Mouse (Mus musculus): ENCODE results near the gene Pde10a. TPM values are rescaled to one million over a fixed set of nuclear protein-coding genes. Genes with fewer than 3 reads are reported as not detected.

Pde10a gene
- polyA plus RNA-seq, 1 experiment: 2.0 TPM

DNA sequence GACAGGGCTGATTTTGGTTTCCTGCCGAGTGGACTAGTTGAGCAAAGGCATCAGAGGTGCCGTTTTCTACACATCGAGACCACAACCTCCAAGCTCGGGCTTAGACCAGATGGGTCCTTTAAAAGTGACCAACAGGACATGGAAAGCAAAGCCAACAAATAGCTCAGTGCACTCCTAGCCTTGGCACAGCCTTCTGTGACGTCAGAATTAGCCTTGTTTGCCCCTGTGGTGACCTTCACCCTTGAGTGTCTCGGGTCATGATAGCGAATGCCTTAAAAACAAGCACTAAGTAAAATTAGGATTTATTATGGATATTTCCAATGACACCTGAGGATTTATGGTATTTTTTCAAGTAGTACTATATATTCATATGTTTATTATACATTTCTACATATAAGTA is 267.4 kb downstream of the Pde10a start:
- TF ChIP-seq CTCF (conservative IDR thresholded peaks at IDR 0.05; ENCODE audit: insufficient read depth, insufficient read length, low read depth, low read length) (no peak), POLR2A (IDR thresholded peaks at IDR 0.05; ENCODE audit: low read depth, low read length) (no peak)
- Histone ChIP-seq H3K27ac (ENCODE audit: insufficient read depth, low read depth, low read length) (no peak overlapping the region), H3K4me1 (ENCODE audit: control insufficient read depth, insufficient read depth, low read length) (no peaks in the 10 kb centered on the region), H3K4me3 (ENCODE audit: insufficient read depth, low read depth, low read length) (no peak overlapping the region), H3K36me3 (ENCODE audit: control insufficient read depth, insufficient read depth, low read length) (no peaks in the 10 kb centered on the region), H3K27me3 (replicated peaks; ENCODE audit: control insufficient read depth, insufficient read depth, low read length) (no peaks in the 10 kb centered on the region; the same call in none of the 2 replicates)
- WGBS: 48% methylated on average over 7 of the region's 7 CpGs
- no peak for DNase-seq

DNA sequence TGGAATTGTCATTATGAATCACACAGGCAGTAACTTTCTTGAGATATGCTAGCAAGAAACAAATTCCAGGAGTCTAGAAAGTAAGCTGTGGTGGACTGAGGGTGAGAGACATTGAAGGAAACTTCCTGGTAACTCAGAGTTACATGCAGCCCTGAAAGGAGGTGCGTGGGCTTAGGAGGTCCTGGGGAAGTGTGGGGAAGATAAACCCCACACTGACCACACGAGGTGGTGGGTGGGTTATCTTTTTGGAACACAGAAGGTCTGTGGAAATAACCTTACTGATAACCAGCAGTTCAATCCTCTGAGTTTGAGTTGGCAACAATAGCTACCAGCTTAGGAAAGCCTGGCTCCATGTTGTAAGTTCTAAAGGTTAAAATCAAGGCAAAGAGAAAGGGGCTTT is 272.5 kb downstream of the Pde10a start:
- H3K4me1 ChIP-seq (ENCODE audit: control insufficient read depth, insufficient read depth, low read length): no peaks in the 10 kb centered on the region
- no peak overlapping the region for H3K27ac ChIP-seq (ENCODE audit: insufficient read depth, low read depth, low read length)
- no peak for TF ChIP-seq CTCF (conservative IDR thresholded peaks at IDR 0.05; ENCODE audit: insufficient read depth, insufficient read length, low read depth, low read length)
- TF ChIP-seq POLR2A (IDR thresholded peaks at IDR 0.05; ENCODE audit: low read depth, low read length): no peak
- 44% methylated on average over 2 of the region's 2 CpGs for WGBS
- H3K36me3 ChIP-seq (ENCODE audit: control insufficient read depth, insufficient read depth, low read length): no peaks in the 10 kb centered on the region
- H3K27me3 ChIP-seq (replicated peaks; ENCODE audit: control insufficient read depth, insufficient read depth, low read length): peaks cover 4% of the 10 kb centered on the region
- no peak overlapping the region for H3K4me3 ChIP-seq (ENCODE audit: insufficient read depth, low read depth, low read length)
- no peak for DNase-seq

DNA sequence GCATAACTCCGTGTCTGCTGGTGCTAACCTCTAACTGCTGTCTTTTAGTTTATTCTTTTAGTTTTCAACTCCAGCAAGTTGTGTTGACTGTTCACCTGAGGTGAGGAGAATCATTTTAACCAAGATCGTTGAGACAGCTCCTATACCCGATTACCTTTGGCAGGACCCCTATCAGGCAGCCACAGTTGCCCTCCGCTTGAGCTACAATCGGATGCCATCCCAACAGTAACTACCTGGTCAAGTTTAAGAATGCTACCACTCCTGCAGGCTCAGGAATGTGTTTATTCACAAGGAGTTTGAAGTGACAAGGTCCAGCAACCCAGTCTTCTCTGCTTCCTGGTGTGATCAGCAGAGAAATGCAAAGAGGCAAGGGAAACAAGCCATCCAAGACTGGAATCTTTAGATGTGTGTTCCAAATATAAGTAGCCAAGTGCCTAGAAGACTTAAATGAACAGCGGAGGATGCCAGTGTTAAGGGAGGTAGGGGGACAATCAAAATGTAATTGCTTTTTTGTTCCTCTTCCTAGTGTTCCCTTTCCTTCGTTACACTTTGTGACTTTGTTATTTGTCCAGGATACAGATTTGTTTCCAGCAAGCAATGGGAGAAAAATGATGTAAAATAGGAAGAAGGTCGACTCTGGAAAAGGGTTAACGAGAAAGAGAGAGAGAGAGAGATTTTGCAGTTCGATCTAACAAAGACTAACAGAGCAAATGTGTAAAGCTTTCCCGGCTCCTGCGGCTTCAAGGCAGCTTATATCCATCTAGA is 273.5 kb downstream of the Pde10a start:
- TF ChIP-seq CTCF (conservative IDR thresholded peaks at IDR 0.05; ENCODE audit: insufficient read depth, insufficient read length, low read depth, low read length) (no peak), POLR2A (IDR thresholded peaks at IDR 0.05; ENCODE audit: low read depth, low read length) (no peak)
- H3K27me3 ChIP-seq (replicated peaks; ENCODE audit: control insufficient read depth, insufficient read depth, low read length): peaks cover 4% of the 10 kb centered on the region
- no peak overlapping the region for H3K27ac ChIP-seq (ENCODE audit: insufficient read depth, low read depth, low read length)
- H3K36me3 ChIP-seq (ENCODE audit: control insufficient read depth, insufficient read depth, low read length): no peaks in the 10 kb centered on the region
- DNase-seq: peak; percentile 16
- H3K4me1 ChIP-seq (ENCODE audit: control insufficient read depth, insufficient read depth, low read length): no peaks in the 10 kb centered on the region
- 14% methylated on average over 12 of the region's 12 CpGs for WGBS
- H3K4me3 ChIP-seq (ENCODE audit: insufficient read depth, low read depth, low read length): no peak overlapping the region

DNA sequence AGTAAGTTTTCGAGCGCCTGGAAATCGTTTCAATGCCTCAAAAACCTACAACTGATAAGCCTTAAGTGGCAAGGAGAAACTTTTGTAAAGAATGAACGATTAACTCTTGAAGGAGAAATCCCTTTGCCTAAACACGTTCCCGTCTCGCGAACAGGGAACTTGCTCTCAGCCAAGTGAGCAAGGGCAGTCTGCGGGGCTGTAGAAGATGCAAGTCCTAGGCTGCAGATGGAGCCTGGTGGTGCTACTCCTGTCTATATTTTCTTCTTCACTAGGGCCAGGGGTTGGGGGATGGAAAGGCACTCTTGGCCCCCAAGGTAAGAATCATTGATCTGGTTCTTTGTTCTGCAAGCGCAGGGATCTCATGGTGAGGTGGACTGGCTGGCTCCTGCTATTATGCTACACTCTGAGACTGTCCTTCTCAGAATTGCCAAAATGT is 274.1 kb downstream of the Pde10a start:
- TF ChIP-seq CTCF (conservative IDR thresholded peaks at IDR 0.05; ENCODE audit: insufficient read depth, insufficient read length, low read depth, low read length): no peak
- H3K4me3 ChIP-seq (ENCODE audit: insufficient read depth, low read depth, low read length): no peak overlapping the region
- 23% methylated on average over 10 of the region's 10 CpGs for WGBS
- peak; percentile 19 for DNase-seq
- H3K27me3 ChIP-seq (replicated peaks; ENCODE audit: control insufficient read depth, insufficient read depth, low read length): peaks cover 4% of the 10 kb centered on the region
- no peaks in the 10 kb centered on the region for H3K36me3 ChIP-seq (ENCODE audit: control insufficient read depth, insufficient read depth, low read length)
- H3K27ac ChIP-seq (ENCODE audit: insufficient read depth, low read depth, low read length): no peak overlapping the region
- H3K4me1 ChIP-seq (ENCODE audit: control insufficient read depth, insufficient read depth, low read length): no peaks in the 10 kb centered on the region

DNA sequence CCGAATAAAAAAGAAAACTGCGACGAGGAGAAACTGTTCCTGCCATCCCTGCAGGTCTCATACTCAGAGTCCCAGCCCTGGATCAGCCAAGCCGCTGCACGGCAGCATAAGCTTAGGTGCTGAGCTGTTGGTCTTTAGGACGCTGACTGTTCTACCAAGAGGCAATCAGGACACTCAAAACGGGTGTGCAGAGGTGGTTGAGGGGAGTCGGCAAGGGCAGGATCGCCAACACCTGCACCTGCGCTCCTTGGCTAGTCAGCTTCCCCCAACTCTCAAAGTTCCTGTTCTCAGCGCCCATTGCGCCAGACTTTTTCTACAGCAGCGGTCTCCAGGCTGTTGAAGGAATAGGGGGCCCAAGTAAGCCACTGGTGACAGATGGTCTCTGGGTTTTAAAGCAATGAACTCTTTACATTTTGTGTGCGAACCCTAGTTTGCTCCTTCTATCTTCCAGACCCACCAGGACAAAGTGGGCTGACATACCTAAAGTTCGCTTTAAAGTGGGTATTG is 274.8 kb downstream of the Pde10a start:
- TF ChIP-seq POLR2A (IDR thresholded peaks at IDR 0.05; ENCODE audit: low read depth, low read length): no peak
- TF ChIP-seq CTCF (conservative IDR thresholded peaks at IDR 0.05; ENCODE audit: insufficient read depth, insufficient read length, low read depth, low read length): no peak
- DNase-seq: peak; percentile 7
- 11% methylated on average over 15 of the region's 15 CpGs for WGBS
- Histone ChIP-seq H3K27me3 (replicated peaks; ENCODE audit: control insufficient read depth, insufficient read depth, low read length) (peaks cover 4% of the 10 kb centered on the region), H3K4me1 (ENCODE audit: control insufficient read depth, insufficient read depth, low read length) (no peaks in the 10 kb centered on the region), H3K36me3 (ENCODE audit: control insufficient read depth, insufficient read depth, low read length) (no peaks in the 10 kb centered on the region), H3K27ac (ENCODE audit: insufficient read depth, low read depth, low read length) (no peak overlapping the region), H3K4me3 (ENCODE audit: insufficient read depth, low read depth, low read length) (no peak overlapping the region)

DNA sequence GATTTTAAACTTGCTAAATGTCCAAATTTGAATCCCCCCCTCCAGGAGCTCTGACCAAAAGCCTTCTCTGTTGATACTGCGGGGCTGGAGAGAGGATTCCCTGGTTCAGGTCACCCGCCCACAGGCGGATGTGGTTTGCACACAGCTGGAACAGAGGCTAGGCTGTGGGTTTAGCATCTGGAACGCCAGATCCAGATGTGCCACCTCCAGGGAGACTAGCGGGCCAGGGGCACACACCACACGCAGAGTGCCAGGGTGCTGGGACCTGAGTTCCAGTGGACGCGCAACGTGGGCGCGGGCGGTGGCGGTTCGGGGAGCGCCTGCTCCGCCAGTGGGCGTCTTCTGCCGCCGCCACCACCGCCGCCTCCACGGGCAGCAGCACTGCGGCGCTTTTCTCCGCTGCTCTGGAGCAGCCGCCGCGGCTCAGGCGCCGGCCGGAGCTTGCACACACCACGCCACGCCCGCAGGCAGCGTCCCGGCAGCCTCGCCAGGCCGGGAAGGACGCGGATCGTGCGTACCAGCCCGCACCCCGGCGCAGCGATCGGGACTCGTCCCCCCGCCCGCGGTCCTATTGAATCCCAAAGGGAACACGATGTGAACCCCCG is 275.4 kb downstream of the Pde10a start:
- WGBS: 1% methylated on average over 53 of the region's 53 CpGs
- no peak overlapping the region for H3K27ac ChIP-seq (ENCODE audit: insufficient read depth, low read depth, low read length)
- no peaks in the 10 kb centered on the region for H3K36me3 ChIP-seq (ENCODE audit: control insufficient read depth, insufficient read depth, low read length)
- peak overlapping the region; percentile 57 for H3K4me3 ChIP-seq (ENCODE audit: insufficient read depth, low read depth, low read length)
- H3K27me3 ChIP-seq (replicated peaks; ENCODE audit: control insufficient read depth, insufficient read depth, low read length): peaks cover 4% of the 10 kb centered on the region
- no peak for TF ChIP-seq CTCF (conservative IDR thresholded peaks at IDR 0.05; ENCODE audit: insufficient read depth, insufficient read length, low read depth, low read length)
- no peaks in the 10 kb centered on the region for H3K4me1 ChIP-seq (ENCODE audit: control insufficient read depth, insufficient read depth, low read length)
- DNase-seq: no peak

DNA sequence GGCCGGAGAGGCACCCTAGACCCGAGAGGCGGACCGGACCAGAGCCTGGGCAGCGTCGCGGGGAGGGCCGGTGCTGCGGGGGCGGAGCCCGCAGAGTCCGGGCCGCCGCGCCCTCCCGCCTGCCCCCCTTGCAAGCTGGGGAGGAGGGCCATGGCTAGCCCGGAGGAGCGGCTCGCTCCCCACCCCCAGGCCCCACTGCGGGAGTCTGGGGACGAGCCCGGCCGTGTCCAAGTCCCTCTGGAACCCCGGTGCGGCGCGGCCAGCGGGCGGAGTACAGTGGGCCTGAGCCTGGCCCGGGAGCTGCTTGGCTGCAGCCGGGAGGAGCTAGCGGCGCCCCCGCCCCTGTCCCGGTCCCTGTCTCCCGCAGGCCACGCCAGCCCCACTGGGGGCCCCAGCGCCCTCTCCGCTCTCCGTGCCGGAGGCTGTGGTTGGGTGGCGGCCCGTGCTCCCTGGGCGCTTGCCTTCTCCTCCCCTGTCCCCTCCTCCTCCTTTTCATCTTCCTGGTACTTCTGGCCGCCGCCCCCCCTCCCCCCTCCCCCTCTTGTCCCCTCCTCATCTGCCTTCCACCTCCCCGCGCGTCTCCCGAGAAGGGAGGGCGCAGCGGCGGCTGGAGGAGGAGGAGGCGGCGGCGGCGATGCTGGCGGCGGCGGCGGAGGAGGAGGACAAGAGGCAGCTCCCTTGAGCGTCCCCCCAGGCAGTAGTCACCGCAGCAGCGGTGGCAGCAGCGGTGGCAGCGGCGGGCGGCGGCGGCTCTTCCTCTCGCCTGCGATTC is 276.1 kb downstream of the Pde10a start:
- under 1% methylated on average over 56 of the region's 72 CpGs for WGBS

More for the DNA sequence above, 276.1 kb downstream of the Pde10a start:
- Histone ChIP-seq H3K27ac (ENCODE audit: insufficient read depth, low read depth, low read length) (no peak overlapping the region), H3K4me1 (ENCODE audit: control insufficient read depth, insufficient read depth, low read length) (no peaks in the 10 kb centered on the region), H3K27me3 (replicated peaks; ENCODE audit: control insufficient read depth, insufficient read depth, low read length) (peaks cover 4% of the 10 kb centered on the region), H3K4me3 (ENCODE audit: insufficient read depth, low read depth, low read length) (peak overlapping the region; percentile 57), H3K36me3 (ENCODE audit: control insufficient read depth, insufficient read depth, low read length) (no peaks in the 10 kb centered on the region)
- no peak for TF ChIP-seq CTCF (conservative IDR thresholded peaks at IDR 0.05; ENCODE audit: insufficient read depth, insufficient read length, low read depth, low read length)
- no peak for TF ChIP-seq POLR2A (IDR thresholded peaks at IDR 0.05; ENCODE audit: low read depth, low read length)
- peak; percentile 78 for DNase-seq
